8 mouse cellular contexts compared by ENCODE assay signal in genomic region chr11:102604777-102605552, GRCm38 (mm10). TPM values are rescaled to one million over a fixed set of nuclear protein-coding genes. Genes with fewer than 3 reads are reported as not detected.
DNase-seq lines count a peak whose midpoint lies in the region; ATAC-seq lines count a peak whose summit lies in the region.

No protein-coding gene starts in this region.

- H3K36me3 ChIP-seq in heart, embryonic 10.5 days, result no peaks in the 10 kb centered on the region
- no peaks in the 10 kb centered on the region for H3K36me3 ChIP-seq in lung, embryonic 16.5 days (ENCODE audit: control insufficient read depth, insufficient read depth, low read length)

- ATAC-seq in lung, embryonic 16.5 days (ENCODE audit: low read depth), result peak; percentile 15

- peaks cover 7% of the 10 kb centered on the region; the same call in 1 of the 2 replicates for H3K27me3 ChIP-seq in heart, embryonic 10.5 days (ENCODE audit: insufficient read depth, poor library complexity, severe bottlenecking)
- H3K27me3 ChIP-seq in lung, embryonic 16.5 days (ENCODE audit: control insufficient read depth, insufficient read depth, low read depth, low read length), result peaks cover 3% of the 10 kb centered on the region; the same call in 1 of the 2 replicates

- peak overlapping the region; percentile 84 for H3K9ac ChIP-seq in lung, embryonic 16.5 days (ENCODE audit: low read length)

- DNase-seq in ovary, postnatal 36 days (ENCODE audit: low spot score), result peak; percentile 58
- DNase-seq in ovary, postnatal 10 days (ENCODE audit: low spot score), result no peak
- DNase-seq in embryo, embryonic 11 days, result peak; percentile 71
- DNase-seq in heart, embryonic 10.5 days (ENCODE audit: low spot score), result peak; percentile 77
- DNase-seq in kidney, adult 9 months, result peak; percentile 24
- DNase-seq in right cerebral cortex, postnatal 14 days, result peak; percentile 39
- no peak for DNase-seq in ovary, adult 18-20 months (ENCODE audit: low spot score)

- peak overlapping the region; percentile 82 for H3K4me2 ChIP-seq in lung, embryonic 16.5 days (ENCODE audit: low read depth, low read length)

- no peaks in the 10 kb centered on the region for H3K9me3 ChIP-seq in heart, embryonic 10.5 days
- H3K9me3 ChIP-seq in lung, embryonic 16.5 days (ENCODE audit: control insufficient read depth, low read length), result no peaks in the 10 kb centered on the region

- H3K4me3 ChIP-seq in heart, embryonic 10.5 days, result peak overlapping the region; percentile 76
- H3K4me3 ChIP-seq in lung, embryonic 16.5 days (ENCODE audit: low read length), result peak overlapping the region; percentile 87

- WGBS in heart, embryonic 10.5 days, result under 1% methylated on average over 74 of the region's 74 CpGs
- under 1% methylated on average over 69 of the region's 74 CpGs for WGBS in lung, embryonic 16.5 days

- H3K27ac ChIP-seq in heart, embryonic 10.5 days, result peak overlapping the region; percentile 94
- peak overlapping the region; percentile 98 for H3K27ac ChIP-seq in lung, embryonic 16.5 days (ENCODE audit: low read length)

- H3K4me1 ChIP-seq in heart, embryonic 10.5 days, result peaks cover 42% of the 10 kb centered on the region
- H3K4me1 ChIP-seq in lung, embryonic 16.5 days (replicated peaks; ENCODE audit: control insufficient read depth, insufficient read depth, low read length), result peaks cover 26% of the 10 kb centered on the region

RNA-seq across cellular contexts. Expression of gene Fzd2, which starts 0.8 kb away (rescaled TPM):
- polyA plus RNA-seq in heart, embryonic 10.5 days (2016; fragmentation: Nextera tagmentation; extraction: Ambion mirVana), result 22.9 and 34.5 TPM in 2 replicates
- 25.9 and 27.8 TPM in 2 replicates for polyA plus RNA-seq in lung, embryonic 16.5 days (2015; fragmentation: Nextera tagmentation; extraction: Ambion mirVana)

RNA-seq across cellular contexts. Expression of gene Gm11627, which starts 25.7 kb away (rescaled TPM):
- polyA plus RNA-seq in heart, embryonic 10.5 days (2016; fragmentation: Nextera tagmentation; extraction: Ambion mirVana), result 11.6 and 13.5 TPM in 2 replicates
- 18.4 and 23.2 TPM in 2 replicates for polyA plus RNA-seq in lung, embryonic 16.5 days (2015; fragmentation: Nextera tagmentation; extraction: Ambion mirVana)

RNA-seq across cellular contexts. Expression of gene Gpatch8, which starts 48.8 kb away (rescaled TPM):
- 45.7 and 47.0 TPM in 2 replicates for polyA plus RNA-seq in heart, embryonic 10.5 days (2016; fragmentation: Nextera tagmentation; extraction: Ambion mirVana)
- polyA plus RNA-seq in lung, embryonic 16.5 days (2015; fragmentation: Nextera tagmentation; extraction: Ambion mirVana), result 47.1 and 48.6 TPM in 2 replicates

RNA-seq across cellular contexts. Expression of gene Meioc, which starts 58.6 kb away (rescaled TPM):
- polyA plus RNA-seq in heart, embryonic 10.5 days (2016; fragmentation: Nextera tagmentation; extraction: Ambion mirVana), result 0.53 and 1.2 TPM in 2 replicates
- polyA plus RNA-seq in lung, embryonic 16.5 days (2015; fragmentation: Nextera tagmentation; extraction: Ambion mirVana), result 0.16 and 0.19 TPM in 2 replicates

Comparison
In these comparisons a context has a peak if more than half of its experiments do, and no peak if none do; other contexts are left out.
1. DNase-seq: peak in ovary, postnatal 36 days (single experiment), embryo, embryonic 11 days (single experiment), heart, embryonic 10.5 days (single experiment), kidney, adult 9 months (single experiment) and right cerebral cortex, postnatal 14 days (single experiment); none in ovary, postnatal 10 days (single experiment) and ovary, adult 18-20 months (single experiment).